Mouse (Mus musculus) E14TG2a.4 (cell line): ENCODE results near the gene Lypd8.
A peak's percentile ranks its signal among the peaks of the same experiment; 100 is the strongest.
"Not testable (repeated sequence)": the region's sequence is repeated elsewhere in the genome, so short reads cannot be mapped to it uniquely, and the experiment has no call there.

Experiments used
- H3K27me3 ChIP-seq: 2 replicates; pipeline ENCODE4 v1.6.1; 2014; ENCODE audit warnings: low read length, control low read depth; ENCODE audit not compliant: insufficient read depth
- H3K36me3 ChIP-seq: 2 replicates; pipeline ENCODE4 v1.6.1; 2014; ENCODE audit warnings: low read length, control low read depth; ENCODE audit not compliant: insufficient read depth
- H3K4me1 ChIP-seq: replicated peaks from 2 replicates; pipeline ENCODE4 v1.6.1; 2014; ENCODE audit warnings: low read depth, low read length, control low read depth
- H3K4me3 ChIP-seq: replicated peaks from 2 replicates; pipeline ENCODE4 v1.5.1; 2014; ENCODE audit warnings: mild to moderate bottlenecking, low read length
- H3K9me3 ChIP-seq: 2 replicates; pipeline ENCODE4 v1.6.1; 2014; ENCODE audit warnings: low read length, control low read depth
- CTCF ChIP-seq: conservative IDR thresholded peaks from 2 replicates; pipeline ENCODE4 v1.5.1; 2014; ENCODE audit warnings: low read length
- NANOG ChIP-seq: IDR thresholded peaks from 2 replicates; pipeline ENCODE4 v1.6.1; 2014; ENCODE audit warnings: borderline replicate concordance, low read length, mixed read lengths
- POU5F1 ChIP-seq: IDR thresholded peaks from 2 replicates; pipeline ENCODE4 v1.6.1; 2014; ENCODE audit warnings: low read length, borderline replicate concordance

Lypd8 gene

GRCm38 (mm10) chr11:58351179-58351578 lies 27.7 kb upstream of the Lypd8 start:
- Histone ChIP-seq H3K9me3 (peaks cover 2% of the 10 kb centered on the region; the same call in 1 of the 2 replicates), H3K27me3 (no peaks in the 10 kb centered on the region), H3K4me3 (no peak overlapping the region), H3K4me1 (peaks cover 3% of the 10 kb centered on the region; the same call in 1 of the 2 replicates), H3K36me3 (peaks cover 17% of the 10 kb centered on the region)
- TF ChIP-seq NANOG, result no peak
- TF ChIP-seq CTCF, result no peak; the same call in 1 of the 2 replicates
- TF ChIP-seq POU5F1, result no peak

DNA sequence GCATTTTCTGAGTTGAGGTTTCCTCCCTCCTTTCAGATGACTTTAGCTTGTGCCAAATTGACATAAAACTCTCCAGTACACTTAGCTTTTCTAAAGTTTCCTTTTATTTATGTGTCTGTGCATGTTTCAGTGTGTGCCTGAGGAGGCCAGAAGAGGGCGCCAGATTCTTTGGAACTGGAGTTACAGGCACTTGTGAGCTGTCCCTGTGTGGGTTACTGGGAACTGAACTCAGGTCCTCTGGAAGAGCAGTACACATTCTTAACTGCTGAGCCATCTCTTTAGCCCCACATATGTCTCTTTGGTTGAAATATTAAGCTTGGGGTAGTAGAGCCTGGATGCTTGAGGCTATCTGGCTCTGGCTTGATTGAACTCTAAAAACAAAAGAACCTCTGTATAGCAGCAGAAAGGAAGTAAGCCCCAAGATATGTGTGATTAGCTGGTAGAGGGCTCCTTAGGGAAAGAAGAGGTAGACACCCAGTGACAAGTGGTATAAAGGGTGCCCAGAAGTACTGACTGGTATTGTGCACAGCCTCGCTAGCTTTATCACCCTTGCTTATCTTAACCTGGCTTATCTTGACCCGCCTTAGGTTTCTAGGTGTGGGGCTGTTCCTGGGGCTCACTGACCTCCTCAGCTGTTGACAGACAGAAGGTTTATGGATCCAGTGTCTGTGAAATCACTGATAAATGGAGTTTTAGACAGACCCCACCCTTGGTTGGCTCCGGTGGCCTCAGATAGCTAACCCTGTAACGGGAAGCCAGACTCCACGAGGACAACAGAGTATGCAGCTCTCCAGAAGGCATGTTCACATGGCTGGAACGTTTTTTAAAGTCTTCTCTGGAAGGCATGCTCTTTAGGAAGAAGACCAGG lies 25.9 kb upstream of the Lypd8 start:
- TF ChIP-seq NANOG, result no peak
- TF ChIP-seq CTCF, result peak; percentile 80
- TF ChIP-seq POU5F1, result no peak
- Histone ChIP-seq H3K9me3 (peaks cover 2% of the 10 kb centered on the region; the same call in 1 of the 2 replicates), H3K4me1 (no peaks in the 10 kb centered on the region), H3K36me3 (peaks cover 1% of the 10 kb centered on the region; the same call in 1 of the 2 replicates), H3K4me3 (no peak overlapping the region), H3K27me3 (no peaks in the 10 kb centered on the region)

DNA sequence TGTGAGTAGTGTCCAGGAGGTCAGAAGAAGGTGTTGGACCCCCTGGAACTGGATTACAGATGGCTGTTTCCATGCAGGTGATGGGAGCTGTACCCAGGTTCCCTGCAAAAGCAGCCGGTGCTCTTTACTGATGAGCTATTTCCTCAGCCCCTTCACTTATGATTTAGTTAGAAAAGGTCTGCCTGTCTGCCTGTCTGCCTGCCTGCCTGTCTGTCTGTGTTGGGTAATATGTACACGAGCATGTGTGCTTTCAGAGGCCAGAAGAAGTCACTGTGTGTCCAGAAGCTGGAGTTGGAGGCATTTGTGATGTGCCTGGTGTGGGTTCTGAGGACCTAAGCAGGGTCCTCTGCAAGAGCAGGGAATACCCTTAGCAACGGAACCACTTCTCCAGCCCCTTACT lies 25.1 kb upstream of the Lypd8 start:
- H3K27me3 ChIP-seq, result no peaks in the 10 kb centered on the region
- no peaks in the 10 kb centered on the region for H3K36me3 ChIP-seq
- H3K9me3 ChIP-seq, result peaks cover 2% of the 10 kb centered on the region; the same call in 1 of the 2 replicates
- no peaks in the 10 kb centered on the region for H3K4me1 ChIP-seq
- H3K4me3 ChIP-seq, result no peak overlapping the region
- TF ChIP-seq POU5F1 (no peak), NANOG (no peak), CTCF (no peak)

- TF ChIP-seq NANOG, result no peak
- H3K4me1 ChIP-seq, result no peaks in the 10 kb centered on the region
- no peaks in the 10 kb centered on the region for H3K36me3 ChIP-seq
- peaks cover 2% of the 10 kb centered on the region; the same call in 1 of the 2 replicates for H3K9me3 ChIP-seq
- H3K27me3 ChIP-seq, result no peaks in the 10 kb centered on the region
- H3K4me3 ChIP-seq, result no peak overlapping the region
These were observed 24.4 kb upstream of the Lypd8 start for GRCm38 (mm10) chr11:58354476-58354875.

DNA sequence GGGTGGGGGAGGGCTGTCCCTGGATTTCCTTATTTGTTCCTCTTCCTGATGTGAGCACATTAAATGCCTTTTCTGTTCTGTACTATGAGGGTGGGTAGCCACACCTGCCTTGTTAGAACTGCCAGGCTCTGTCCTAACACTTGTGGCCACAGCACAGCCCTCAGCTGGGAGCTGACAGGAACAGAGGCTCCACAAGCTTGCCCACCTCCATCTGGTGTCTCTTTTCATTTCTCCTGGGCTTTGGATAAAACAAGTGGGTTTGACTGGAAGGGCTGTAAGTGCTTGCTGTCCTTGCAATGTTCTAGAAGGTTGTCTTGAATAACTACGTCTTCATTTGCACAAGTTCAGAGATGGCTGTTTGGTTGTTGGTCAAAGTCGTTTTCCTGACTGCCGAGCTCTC lies 23.9 kb upstream of the Lypd8 start:
- Histone ChIP-seq H3K4me1 (no peaks in the 10 kb centered on the region), H3K36me3 (no peaks in the 10 kb centered on the region), H3K9me3 (peaks cover 2% of the 10 kb centered on the region; the same call in 1 of the 2 replicates), H3K4me3 (no peak overlapping the region), H3K27me3 (no peaks in the 10 kb centered on the region)
- TF ChIP-seq POU5F1, result no peak
- no peak for TF ChIP-seq NANOG
- TF ChIP-seq CTCF, result no peak

- H3K4me3 ChIP-seq, result no peak overlapping the region
- H3K4me1 ChIP-seq, result no peaks in the 10 kb centered on the region
- H3K9me3 ChIP-seq, result peaks cover 2% of the 10 kb centered on the region; the same call in 1 of the 2 replicates
- no peaks in the 10 kb centered on the region for H3K36me3 ChIP-seq
- no peaks in the 10 kb centered on the region for H3K27me3 ChIP-seq
- TF ChIP-seq POU5F1 (no peak), CTCF (no peak), NANOG (no peak)
These were observed 21.8 kb upstream of the Lypd8 start for GRCm38 (mm10) chr11:58357042-58357441.

- Histone ChIP-seq H3K27me3 (no peaks in the 10 kb centered on the region), H3K4me1 (no peaks in the 10 kb centered on the region), H3K4me3 (no peak overlapping the region), H3K36me3 (no peaks in the 10 kb centered on the region), H3K9me3 (peaks cover 2% of the 10 kb centered on the region; the same call in 1 of the 2 replicates)
- TF ChIP-seq CTCF (no peak), NANOG (no peak), POU5F1 (no peak)
These were observed 20.9 kb upstream of the Lypd8 start for GRCm38 (mm10) chr11:58357844-58358534.

- not testable (repeated sequence) for H3K9me3 ChIP-seq, H3K4me3 ChIP-seq, H3K4me1 ChIP-seq, H3K36me3 ChIP-seq, H3K27me3 ChIP-seq
These were observed 16.3 kb upstream of the Lypd8 start for GRCm38 (mm10) chr11:58362562-58362961.

GRCm38 (mm10) chr11:58364454-58364853 lies 14.4 kb upstream of the Lypd8 start:
- H3K27me3 ChIP-seq, result no peaks in the 10 kb centered on the region
- no peak overlapping the region for H3K4me3 ChIP-seq
- H3K4me1 ChIP-seq, result no peaks in the 10 kb centered on the region
- TF ChIP-seq POU5F1, result no peak
- no peak for TF ChIP-seq NANOG
- no peak for TF ChIP-seq CTCF
- H3K36me3 ChIP-seq, result no peaks in the 10 kb centered on the region
- no peaks in the 10 kb centered on the region for H3K9me3 ChIP-seq

DNA sequence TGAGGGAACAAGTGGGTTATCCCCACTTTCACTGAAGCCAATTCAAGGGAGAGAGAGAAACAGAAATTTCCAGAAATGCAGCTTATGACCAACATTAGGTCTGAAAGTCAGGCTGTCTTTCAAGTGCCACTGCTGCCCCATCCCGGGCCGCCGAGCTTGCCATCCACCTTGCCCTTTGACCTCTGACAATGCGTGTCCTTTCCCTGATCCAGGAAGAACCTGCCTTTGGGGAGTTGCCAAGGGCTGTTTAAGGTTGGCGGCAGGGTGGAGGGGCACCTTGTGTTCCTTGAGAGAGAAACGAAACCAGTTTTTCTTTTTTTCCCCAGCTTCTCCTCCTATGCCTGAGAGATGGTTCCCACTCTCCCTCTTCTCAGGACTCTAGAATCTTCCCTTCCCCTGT lies 12.7 kb upstream of the Lypd8 start:
- H3K4me3 ChIP-seq, H3K27me3 ChIP-seq, H3K36me3 ChIP-seq, H3K4me1 ChIP-seq, H3K9me3 ChIP-seq: not testable (repeated sequence)
